Mouse (Mus musculus) stomach, embryonic 16.5 days (tissue): ENCODE measurements around the gene Ahctf1. TPM values are rescaled to one million over a fixed set of nuclear protein-coding genes. Genes with fewer than 3 reads are reported as not detected.
A peak's percentile ranks its signal among the peaks of the same experiment; 100 is the strongest.

Source experiments
- ATAC-seq: fragments of 200-750 bp; cut with Nextera tagmentation; 2 replicates; pipeline ENCODE4 v1.8.0; 2017; ENCODE audit warnings: moderate number of reproducible peaks, moderate TSS enrichment; ENCODE audit not compliant: insufficient read depth, low FRiP score
- H3K27ac ChIP-seq: fragments of 300-500 bp; sonication (generic); 2 replicates; pipeline ENCODE4 v1.5.1; 2014; ENCODE audit warnings: low read length
- H3K27me3 ChIP-seq: fragments of 300-500 bp; sonication (generic); 2 replicates; pipeline ENCODE4 v1.6.1; 2014; ENCODE audit warnings: low read length, control low read depth, mixed read lengths; ENCODE audit not compliant: control insufficient read depth, insufficient read depth
- H3K36me3 ChIP-seq: fragments of 300-500 bp; sonication (generic); 2 replicates; pipeline ENCODE4 v1.6.1; 2014; ENCODE audit warnings: low read length; ENCODE audit not compliant: control insufficient read depth, insufficient read depth
- H3K4me1 ChIP-seq: fragments of 300-500 bp; sonication (generic); 2 replicates; pipeline ENCODE4 v1.6.1; 2014; ENCODE audit warnings: low read length, control low read depth, mixed read lengths; ENCODE audit not compliant: control insufficient read depth, insufficient read depth
- H3K4me2 ChIP-seq: fragments of 300-500 bp; sonication (generic); 2 replicates; pipeline ENCODE4 v1.6.1; 2014; ENCODE audit warnings: low read depth, low read length, mixed read lengths
- H3K4me3 ChIP-seq: fragments of 300-500 bp; sonication (generic); replicated peaks from 2 replicates; pipeline ENCODE4 v1.5.1; 2014; ENCODE audit warnings: mild to moderate bottlenecking, low read length
- H3K9ac ChIP-seq: fragments of 300-500 bp; sonication (generic); 2 replicates; pipeline ENCODE4 v1.6.1; 2014; ENCODE audit warnings: low read length
- H3K9me3 ChIP-seq: fragments of 300-500 bp; sonication (generic); replicated peaks from 2 replicates; pipeline ENCODE4 v1.6.1; 2016; ENCODE audit warnings: low read length, control low read depth; ENCODE audit not compliant: control insufficient read depth
- WGBS: fragments of 180-500 bp; shearing (Covaris S2); extraction: QIAGEN DNeasy Blood & Tissue Kit; methylation state at CpG from one replicate; pipeline ENCODE4 v1.1.7; 2014; 5-methylcytosine and 5-hydroxymethylcytosine counted together
- polyA plus RNA-seq: library from polyadenylated mRNA; unstranded; fragments of >200 nt; fragmentation: Nextera tagmentation; extraction: Ambion mirVana; gene quantifications from 2 replicates; pipeline ENCODE4 v1.2.1, GENCODE M21; 2015

Gene Ahctf1
- polyA plus RNA-seq, 1 experiment from 2014 or later: 18.1 TPM

GRCm38 (mm10) chr1:179776831-179777230 is 26.6 kb downstream of the Ahctf1 start:
- Histone ChIP-seq H3K9me3 (no peaks in the 10 kb centered on the region), H3K9ac (no peak overlapping the region), H3K4me2 (no peak overlapping the region), H3K36me3 (peaks cover 31% of the 10 kb centered on the region), H3K4me3 (no peak overlapping the region), H3K4me1 (no peaks in the 10 kb centered on the region), H3K27ac (no peak overlapping the region), H3K27me3 (no peaks in the 10 kb centered on the region)
- WGBS: 84% methylated on average over 8 of the region's 8 CpGs
- ATAC-seq: no peak

- no peak overlapping the region for H3K4me3 ChIP-seq
- H3K27ac ChIP-seq: no peak overlapping the region
- 94% methylated on average over 4 of the region's 4 CpGs for WGBS
- ATAC-seq: no peak
- no peak overlapping the region for H3K4me2 ChIP-seq
- no peaks in the 10 kb centered on the region for H3K9me3 ChIP-seq
- H3K4me1 ChIP-seq: no peaks in the 10 kb centered on the region
- H3K36me3 ChIP-seq: peaks cover 33% of the 10 kb centered on the region
- no peaks in the 10 kb centered on the region for H3K27me3 ChIP-seq
- no peak overlapping the region for H3K9ac ChIP-seq
Measured at GRCm38 (mm10) chr1:179760553-179760952, 42.9 kb downstream of the Ahctf1 start.

GRCm38 (mm10) chr1:179760086-179760485 is 43.4 kb downstream of the Ahctf1 start:
- no peaks in the 10 kb centered on the region for H3K27me3 ChIP-seq
- H3K9me3 ChIP-seq: no peaks in the 10 kb centered on the region
- 92% methylated on average over 5 of the region's 5 CpGs for WGBS
- no peak overlapping the region for H3K9ac ChIP-seq
- H3K4me3 ChIP-seq: no peak overlapping the region
- H3K4me2 ChIP-seq: no peak overlapping the region
- peaks cover 31% of the 10 kb centered on the region for H3K36me3 ChIP-seq
- no peak for ATAC-seq
- H3K27ac ChIP-seq: no peak overlapping the region
- H3K4me1 ChIP-seq: no peaks in the 10 kb centered on the region

GRCm38 (mm10) chr1:179756477-179756876 is 47.0 kb downstream of the Ahctf1 start:
- Histone ChIP-seq H3K4me1 (no peaks in the 10 kb centered on the region), H3K27me3 (no peaks in the 10 kb centered on the region), H3K9me3 (no peaks in the 10 kb centered on the region), H3K36me3 (peaks cover 41% of the 10 kb centered on the region), H3K4me2 (no peak overlapping the region), H3K27ac (no peak overlapping the region), H3K4me3 (no peak overlapping the region), H3K9ac (no peak overlapping the region)
- no peak for ATAC-seq

- H3K27ac ChIP-seq: no peak overlapping the region
- no peak for ATAC-seq
- no peaks in the 10 kb centered on the region for H3K4me1 ChIP-seq
- 95% methylated on average over 8 of the region's 8 CpGs for WGBS
- H3K9me3 ChIP-seq: no peaks in the 10 kb centered on the region
- H3K4me2 ChIP-seq: no peak overlapping the region
- peaks cover 26% of the 10 kb centered on the region for H3K36me3 ChIP-seq
- no peaks in the 10 kb centered on the region for H3K27me3 ChIP-seq
- no peak overlapping the region for H3K4me3 ChIP-seq
- no peak overlapping the region for H3K9ac ChIP-seq
Measured at GRCm38 (mm10) chr1:179753006-179753405, 50.5 kb downstream of the Ahctf1 start.

GRCm38 (mm10) chr1:179752276-179752675 is 51.2 kb downstream of the Ahctf1 start:
- no peak for ATAC-seq
- WGBS: 95% methylated on average over 11 of the region's 11 CpGs
- H3K9me3 ChIP-seq: no peaks in the 10 kb centered on the region
- no peak overlapping the region for H3K27ac ChIP-seq
- H3K4me3 ChIP-seq: no peak overlapping the region
- H3K4me2 ChIP-seq: no peak overlapping the region
- peaks cover 28% of the 10 kb centered on the region for H3K36me3 ChIP-seq
- no peaks in the 10 kb centered on the region for H3K27me3 ChIP-seq
- H3K9ac ChIP-seq: no peak overlapping the region
- H3K4me1 ChIP-seq: no peaks in the 10 kb centered on the region

GRCm38 (mm10) chr1:179745171-179745570 is 58.3 kb downstream of the Ahctf1 start, which contains the start of gene Kif28:
Gene Kif28 (minus strand): TSS chr1:179745271.
- WGBS: 90% methylated on average over 9 of the region's 9 CpGs
- Histone ChIP-seq H3K4me3 (no peak within 1 kb of the TSS), H3K36me3 (peaks cover 16% of the 10 kb centered on the region), H3K4me2 (no peak within 1 kb of the TSS), H3K9me3 (no peaks in the 10 kb centered on the region), H3K27me3 (no peaks in the 10 kb centered on the region), H3K27ac (no peak within 1 kb of the TSS), H3K4me1 (no peaks in the 10 kb centered on the region), H3K9ac (no peak within 1 kb of the TSS)
- no peak for ATAC-seq

GRCm38 (mm10) chr1:179743593-179744193 is 59.8 kb downstream of the Ahctf1 start:
- Histone ChIP-seq H3K27ac (no peak overlapping the region), H3K9ac (no peak overlapping the region), H3K4me3 (no peak overlapping the region), H3K36me3 (peaks cover 16% of the 10 kb centered on the region), H3K4me2 (no peak overlapping the region), H3K4me1 (no peaks in the 10 kb centered on the region), H3K9me3 (no peaks in the 10 kb centered on the region), H3K27me3 (no peaks in the 10 kb centered on the region)
- peak; percentile 46; the same call in 1 of the 2 replicates for ATAC-seq
- 57% methylated on average over 4 of the region's 4 CpGs for WGBS

GRCm38 (mm10) chr1:179736483-179736882 is 67.0 kb downstream of the Ahctf1 start:
- WGBS: 83% methylated on average over 3 of the region's 3 CpGs
- no peaks in the 10 kb centered on the region for H3K9me3 ChIP-seq
- H3K9ac ChIP-seq: no peak overlapping the region
- H3K4me1 ChIP-seq: no peaks in the 10 kb centered on the region
- no peak overlapping the region for H3K4me3 ChIP-seq
- no peaks in the 10 kb centered on the region for H3K27me3 ChIP-seq
- ATAC-seq: no peak
- H3K36me3 ChIP-seq: no peaks in the 10 kb centered on the region
- H3K4me2 ChIP-seq: no peak overlapping the region
- no peak overlapping the region for H3K27ac ChIP-seq
